Mouse (Mus musculus) bone marrow macrophage, adult 2 months (primary cell): Measurements from ENCODE around the gene Gm49339. TPM values are rescaled to one million over a fixed set of nuclear protein-coding genes. Genes with fewer than 3 reads are reported as not detected.

Source experiments
- H3K27ac ChIP-seq: 2 replicates; pipeline ENCODE4 v1.5.1; 2012; ENCODE audit warnings: low read depth, low read length; ENCODE audit not compliant: insufficient read depth
- H3K4me1 ChIP-seq: 2 replicates; pipeline ENCODE4 v1.6.1; 2012; ENCODE audit warnings: low read length; ENCODE audit not compliant: control insufficient read depth, insufficient read depth
- H3K4me3 ChIP-seq: 2 replicates; pipeline ENCODE4 v1.5.1; 2012; ENCODE audit warnings: mild to moderate bottlenecking, low read length, moderate library complexity; ENCODE audit not compliant: insufficient read depth
- CTCF ChIP-seq: IDR thresholded peaks from 2 replicates; pipeline ENCODE4 v1.5.1; 2012; ENCODE audit warnings: low read depth, mild to moderate bottlenecking, low read length, moderate library complexity
- POLR2A ChIP-seq: IDR thresholded peaks from 2 replicates; pipeline ENCODE4 v1.6.1; 2012; ENCODE audit warnings: mild to moderate bottlenecking, low read depth, low read length, borderline replicate concordance
- polyA plus RNA-seq: library from polyadenylated mRNA; stranded (reverse); fragments of >200 nt; gene quantifications from 2 replicates; pipeline ENCODE4 v1.2.4, GENCODE M21; 2012; ENCODE audit not compliant: missing spikeins, insufficient read depth, insufficient read length

The Gm49339 gene
- polyA plus RNA-seq, 1 experiment = 444 TPM

GRCm38 (mm10) chr10:51521453-51521852, 41.0 kb downstream of the Gm49339 start:
- H3K4me1 ChIP-seq = peaks cover 46% of the 10 kb centered on the region
- TF ChIP-seq CTCF (no peak), POLR2A (no peak)
- no peak overlapping the region for H3K4me3 ChIP-seq
- H3K27ac ChIP-seq = peak overlapping the region; percentile 20

- no peak for TF ChIP-seq CTCF
- no peak for TF ChIP-seq POLR2A
- peak overlapping the region; percentile 93 for H3K4me3 ChIP-seq
- peaks cover 39% of the 10 kb centered on the region for H3K4me1 ChIP-seq
- peak overlapping the region; percentile 94 for H3K27ac ChIP-seq
These were observed 45.7 kb downstream of the Gm49339 start for GRCm38 (mm10) chr10:51526090-51526489.

- TF ChIP-seq POLR2A = no peak
- TF ChIP-seq CTCF = no peak
- peaks cover 36% of the 10 kb centered on the region for H3K4me1 ChIP-seq
- H3K4me3 ChIP-seq = peak overlapping the region; percentile 93
- peak overlapping the region; percentile 94 for H3K27ac ChIP-seq
These were observed 46.2 kb downstream of the Gm49339 start for GRCm38 (mm10) chr10:51526633-51527032.

- Histone ChIP-seq H3K4me3 (peak overlapping the region; percentile 60), H3K27ac (peak overlapping the region; percentile 85)
These were observed 48.5 kb downstream of the Gm49339 start for GRCm38 (mm10) chr10:51528840-51529434.

GRCm38 (mm10) chr10:51529497-51529896, 49.1 kb downstream of the Gm49339 start:
- TF ChIP-seq POLR2A (no peak), CTCF (no peak)

More at GRCm38 (mm10) chr10:51528840-51529434, 48.5 kb downstream of the Gm49339 start:
- TF ChIP-seq POLR2A (no peak), CTCF (no peak)
- H3K4me1 ChIP-seq = peaks cover 24% of the 10 kb centered on the region

GRCm38 (mm10) chr10:51530813-51531212, 50.4 kb downstream of the Gm49339 start:
- Histone ChIP-seq H3K27ac (peak overlapping the region; percentile 85), H3K4me1 (peaks cover 21% of the 10 kb centered on the region), H3K4me3 (no peak overlapping the region; the same call in 1 of the 2 replicates)
- TF ChIP-seq POLR2A (no peak), CTCF (no peak)

More at GRCm38 (mm10) chr10:51529497-51529896, 49.1 kb downstream of the Gm49339 start:
- peak overlapping the region; percentile 85 for H3K27ac ChIP-seq
- peak overlapping the region; percentile 60 for H3K4me3 ChIP-seq
- H3K4me1 ChIP-seq = peaks cover 24% of the 10 kb centered on the region

Other genes with a start within 250 kb of the Gm49339 start
- 1,083 and 1,286 TPM in 2 replicates for gene Lilr4b, start within 50 bp of the Gm49339 start, polyA plus RNA-seq
- gene Lilrb4a, start 10.3 kb downstream of the Gm49339 start, polyA plus RNA-seq = 1,169 and 1,255 TPM in 2 replicates
- not detected in 2 replicates for gene Fam162b, start 109.9 kb downstream of the Gm49339 start, polyA plus RNA-seq
- not detected in 2 replicates for gene Gprc6a, start 150.8 kb downstream of the Gm49339 start, polyA plus RNA-seq
- not detected in 2 replicates for gene Rfx6, start 197.1 kb downstream of the Gm49339 start, polyA plus RNA-seq